In genomic region chr7:74551338-74551999, GRCm38 (mm10) we compare ENCODE assay signal across 9 mouse cellular contexts. TPM values are rescaled to one million over a fixed set of nuclear protein-coding genes. Genes with fewer than 3 reads are reported as not detected.
DNase-seq lines count a peak whose midpoint lies in the region; ATAC-seq lines count a peak whose summit lies in the region.
"Had no signal": no experiment of that assay in that cellular context is flagged by ENCODE, and none has a peak within 500 bp of the region (broad histone marks: within the 10 kb centered on the region; RNA-seq: fewer than 3 reads in every experiment).

No protein-coding gene starts in this region.

- DNase-seq in heart, adult 11 months = peak; percentile 79
- DNase-seq in heart, adult 9 months (ENCODE audit: low spot score in 2 of 2) = no peak
- peak; percentile 18 for DNase-seq in right cerebral cortex, postnatal 4 days
- no peak for DNase-seq in right cerebral cortex, postnatal 36 days (ENCODE audit: low spot score in 2 of 2)
- DNase-seq in adrenal gland, postnatal 4 days (ENCODE audit: low spot score in 2 of 2) = no peak
- DNase-seq in adipocyte (ENCODE audit: low spot score) = no peak
- DNase-seq: adrenal gland, adult 2 months had no signal

- peak; percentile 19 for ATAC-seq in inflammation-experienced regulatory T-cells, adult 6 months
- no peak for ATAC-seq in activated CD4-positive, CD25-positive, alpha-beta regulatory T cell, adult 4 months

RNA-seq across cellular contexts. Expression of gene Slco3a1, which starts 3.1 kb away (rescaled TPM):
- polyA plus RNA-seq in inflammation-experienced regulatory T-cells, adult 6 months (2017; shearing (Covaris generic)) = 10 to 100 TPM; 16.2 to 19.3 (median 17.5) TPM
- polyA plus RNA-seq in activated CD4-positive, CD25-positive, alpha-beta regulatory T cell, adult 4 months (2017; shearing (Covaris generic)) = 10 to 100 TPM; 14.6 to 16.7 TPM
- 10 to 100 TPM; 29.4 to 37.4 TPM for total RNA-seq in adrenal gland, postnatal 4 days (2021)

Comparison
In these comparisons a context has a peak if more than half of its experiments do, and no peak if none do; other contexts are left out.
1. DNase-seq: peak in heart, adult 11 months (single experiment) and right cerebral cortex, postnatal 4 days (single experiment); none in heart, adult 9 months (0 of 2), right cerebral cortex, postnatal 36 days (0 of 2), adrenal gland, postnatal 4 days (0 of 2) and adipocyte (single experiment).